Mouse (Mus musculus) liver, embryonic 16.5 days (tissue): ENCODE measurements at regions not wholly inside any gene's neighbourhood (a gene's known extent, or its start where the extent isn't known, plus 50 kb on each side); places are given as distances from the start of the nearest gene placed in this dataset.

Experiments used
- ATAC-seq: fragments of 200-750 bp; cut with Nextera tagmentation; 2 replicates; pipeline ENCODE4 v1.8.0; 2017; ENCODE audit warnings: low read depth, mild to moderate bottlenecking, moderate number of reproducible peaks, moderate library complexity
- H3K27ac ChIP-seq: fragments of 300-500 bp; sonication (generic); 2 replicates; pipeline ENCODE4 v1.5.1; 2014; ENCODE audit warnings: mild to moderate bottlenecking, low read length
- H3K27me3 ChIP-seq: fragments of 300-500 bp; sonication (generic); 2 replicates; pipeline ENCODE4 v1.6.1; 2014; ENCODE audit warnings: low read depth, low read length, mixed read lengths; ENCODE audit not compliant: control insufficient read depth, insufficient read depth
- H3K36me3 ChIP-seq: fragments of 300-500 bp; sonication (generic); 2 replicates; pipeline ENCODE4 v1.6.1; 2014; ENCODE audit warnings: mild to moderate bottlenecking; ENCODE audit not compliant: control insufficient read depth, insufficient read depth
- H3K4me1 ChIP-seq: fragments of 300-500 bp; sonication (generic); 2 replicates; pipeline ENCODE4 v1.6.1; 2014; ENCODE audit warnings: low read depth, low read length, mixed read lengths; ENCODE audit not compliant: control insufficient read depth
- H3K4me2 ChIP-seq: fragments of 300-500 bp; sonication (generic); 2 replicates; pipeline ENCODE4 v1.6.1; 2014; ENCODE audit warnings: low read depth, low read length, mixed read lengths
- H3K4me3 ChIP-seq: fragments of 300-500 bp; sonication (generic); 2 replicates; pipeline ENCODE4 v1.5.1; 2014; ENCODE audit warnings: low read depth, mild to moderate bottlenecking, low read length
- H3K9ac ChIP-seq: fragments of 300-500 bp; sonication (generic); 2 replicates; pipeline ENCODE4 v1.6.1; 2014; ENCODE audit warnings: low read depth, low read length
- H3K9me3 ChIP-seq: fragments of 300-500 bp; sonication (generic); replicated peaks from 2 replicates; pipeline ENCODE4 v1.6.1; 2016; ENCODE audit warnings: low read length; ENCODE audit not compliant: control insufficient read depth
- WGBS: fragments of 180-500 bp; shearing (Covaris S2); extraction: QIAGEN DNeasy Blood & Tissue Kit; methylation state at CpG from one replicate; pipeline ENCODE4 v1.1.7; 2014; ENCODE audit not compliant: insufficient replicate concordance; 5-methylcytosine and 5-hydroxymethylcytosine counted together

GRCm38 (mm10) chr9:61677037-61677436, 237.3 kb downstream of the Rplp1 start:
- Histone ChIP-seq H3K27me3 (no peaks in the 10 kb centered on the region), H3K9ac (no peak overlapping the region), H3K27ac (no peak overlapping the region), H3K4me2 (no peak overlapping the region), H3K4me3 (no peak overlapping the region), H3K36me3 (no peaks in the 10 kb centered on the region), H3K4me1 (no peaks in the 10 kb centered on the region; the same call in 1 of the 2 replicates), H3K9me3 (no peaks in the 10 kb centered on the region)
- no peak for ATAC-seq
- 62% methylated on average over 11 of the region's 11 CpGs for WGBS

DNA sequence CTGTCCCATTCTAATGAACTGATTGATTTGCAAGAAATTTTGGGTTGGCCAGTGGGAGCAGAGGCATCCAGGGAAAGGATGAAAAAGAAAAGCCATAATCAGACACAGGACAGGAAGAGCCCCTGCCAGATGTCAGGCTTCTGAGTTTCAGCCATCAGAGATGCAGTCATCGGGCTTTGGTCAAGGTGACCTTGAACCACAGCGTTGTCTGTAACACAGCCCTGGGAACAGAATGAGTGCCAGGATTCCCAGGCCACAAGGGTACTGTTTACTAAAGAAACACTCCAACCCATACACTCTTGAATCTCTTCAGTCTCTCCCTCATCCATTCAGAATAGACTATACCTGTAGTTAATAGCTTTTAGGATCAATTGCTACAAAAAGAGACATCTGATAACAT, 239.0 kb downstream of the Rplp1 start:
- Histone ChIP-seq H3K4me3 (no peak overlapping the region), H3K27me3 (no peaks in the 10 kb centered on the region), H3K9ac (no peak overlapping the region), H3K36me3 (no peaks in the 10 kb centered on the region), H3K4me2 (no peak overlapping the region), H3K9me3 (no peaks in the 10 kb centered on the region), H3K27ac (no peak overlapping the region), H3K4me1 (no peaks in the 10 kb centered on the region)
- 59% methylated on average over 2 of the region's 2 CpGs for WGBS
- no peak for ATAC-seq

- H3K4me3 ChIP-seq = no peak overlapping the region
- H3K27ac ChIP-seq = no peak overlapping the region
- no peak overlapping the region for H3K9ac ChIP-seq
- no peaks in the 10 kb centered on the region for H3K27me3 ChIP-seq
- WGBS = 75% methylated on average over 16 of the region's 16 CpGs
- no peaks in the 10 kb centered on the region for H3K36me3 ChIP-seq
- no peaks in the 10 kb centered on the region for H3K9me3 ChIP-seq
- H3K4me1 ChIP-seq = no peaks in the 10 kb centered on the region
- no peak overlapping the region for H3K4me2 ChIP-seq
- ATAC-seq = no peak
These were observed 240.7 kb downstream of the Rplp1 start for GRCm38 (mm10) chr9:61673575-61674203.

DNA sequence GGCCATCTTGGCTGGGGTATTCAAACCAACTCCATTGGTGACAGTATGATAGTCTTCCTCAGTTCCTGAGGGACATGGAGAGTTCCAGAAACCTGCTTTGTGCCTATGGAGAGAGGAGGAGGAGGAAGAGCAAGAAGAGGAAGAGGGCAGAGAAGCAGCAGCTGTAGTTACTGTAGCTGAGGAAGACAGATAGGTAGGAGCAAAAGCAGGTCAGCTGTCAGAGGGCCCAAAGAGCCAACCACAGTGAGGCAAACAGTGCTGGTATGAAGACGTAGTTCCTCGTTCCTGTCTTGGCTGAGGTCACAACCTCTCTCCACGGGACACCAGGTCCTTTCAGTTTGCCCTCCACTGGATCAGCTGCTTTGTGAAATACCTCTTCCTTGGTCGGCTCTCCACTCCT, 243.4 kb downstream of the Rplp1 start:
- Histone ChIP-seq H3K27me3 (no peaks in the 10 kb centered on the region), H3K27ac (no peak overlapping the region), H3K9me3 (no peaks in the 10 kb centered on the region), H3K9ac (no peak overlapping the region), H3K4me2 (no peak overlapping the region), H3K36me3 (no peaks in the 10 kb centered on the region), H3K4me3 (no peak overlapping the region), H3K4me1 (no peaks in the 10 kb centered on the region)
- ATAC-seq = no peak
- WGBS = 38% methylated on average over 4 of the region's 4 CpGs

- no peak for ATAC-seq
- Histone ChIP-seq H3K9ac (no peak overlapping the region), H3K9me3 (no peaks in the 10 kb centered on the region), H3K4me2 (no peak overlapping the region), H3K4me1 (no peaks in the 10 kb centered on the region), H3K27ac (no peak overlapping the region), H3K27me3 (no peaks in the 10 kb centered on the region), H3K36me3 (no peaks in the 10 kb centered on the region), H3K4me3 (no peak overlapping the region)
- 14% methylated on average over 10 of the region's 10 CpGs for WGBS
These were observed 244.4 kb downstream of the Rplp1 start for GRCm38 (mm10) chr9:61669729-61670520.

GRCm38 (mm10) chr9:61668723-61669122, 245.6 kb downstream of the Rplp1 start:
- Histone ChIP-seq H3K9ac (no peak overlapping the region), H3K4me1 (no peaks in the 10 kb centered on the region), H3K27ac (no peak overlapping the region), H3K9me3 (no peaks in the 10 kb centered on the region), H3K36me3 (no peaks in the 10 kb centered on the region), H3K27me3 (no peaks in the 10 kb centered on the region), H3K4me3 (no peak overlapping the region), H3K4me2 (no peak overlapping the region)
- WGBS = 32% methylated on average over 8 of the region's 8 CpGs
- no peak for ATAC-seq

GRCm38 (mm10) chr9:61668157-61668697, 246.1 kb downstream of the Rplp1 start:
- Histone ChIP-seq H3K36me3 (no peaks in the 10 kb centered on the region), H3K9ac (no peak overlapping the region), H3K4me2 (no peak overlapping the region), H3K9me3 (no peaks in the 10 kb centered on the region), H3K4me1 (no peaks in the 10 kb centered on the region), H3K4me3 (no peak overlapping the region), H3K27me3 (no peaks in the 10 kb centered on the region), H3K27ac (no peak overlapping the region)
- WGBS = 44% methylated on average over 1 of the region's 1 CpGs
- ATAC-seq = no peak

DNA sequence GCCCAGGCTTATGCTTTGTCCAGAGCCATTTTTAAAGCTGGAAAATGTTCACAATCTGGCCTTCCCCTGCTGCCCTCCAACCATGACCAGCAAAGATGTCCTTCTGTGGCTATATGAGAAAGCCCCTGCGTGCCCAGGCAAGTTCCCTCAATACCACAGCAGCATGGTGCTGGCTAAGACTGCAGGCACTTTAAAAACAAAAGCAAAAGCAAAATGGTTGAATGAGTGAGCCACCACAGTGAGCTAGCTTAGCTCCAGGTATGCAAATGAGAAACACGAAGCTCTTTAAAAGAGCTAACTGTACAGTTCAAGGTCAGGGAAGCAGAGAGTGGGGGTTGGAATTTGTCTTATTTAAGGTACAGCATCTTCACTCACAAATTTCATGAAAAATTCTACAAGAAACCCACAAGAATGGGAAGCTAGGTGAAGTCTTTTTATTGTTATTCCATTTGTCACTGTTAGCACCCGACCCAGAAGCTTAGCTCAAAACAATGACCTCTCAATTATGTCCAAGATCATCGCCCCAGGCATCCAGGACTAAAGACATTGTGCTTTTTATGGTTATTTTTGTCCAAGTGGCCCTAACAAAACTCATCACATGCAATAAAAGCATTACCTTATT, 246.8 kb downstream of the Rplp1 start:
- 45% methylated on average over 4 of the region's 4 CpGs for WGBS
- Histone ChIP-seq H3K4me2 (no peak overlapping the region), H3K9ac (no peak overlapping the region), H3K27me3 (no peaks in the 10 kb centered on the region), H3K4me1 (no peaks in the 10 kb centered on the region), H3K27ac (no peak overlapping the region), H3K9me3 (no peaks in the 10 kb centered on the region), H3K4me3 (no peak overlapping the region), H3K36me3 (no peaks in the 10 kb centered on the region)
- ATAC-seq = no peak
